Mouse (Mus musculus) MEL (cell line): Measurements from ENCODE around the gene Rasip1. TPM values are rescaled to one million over a fixed set of nuclear protein-coding genes. Genes with fewer than 3 reads are reported as not detected.

Experiments used
- DNase-seq: peaks from one replicate; pipeline ENCODE4 v3.0.0; 2011; ENCODE audit warnings: low read depth, low spot score
- H3K27ac ChIP-seq: 2 replicates; pipeline ENCODE4 v1.5.1; 2012; ENCODE audit warnings: low read depth, mild to moderate bottlenecking, control low read depth, low read length, moderate library complexity; ENCODE audit not compliant: control insufficient read depth
- H3K27me3 ChIP-seq, 2 experiments: fragments of 150-350 bp in 1 of 2; sonication (generic) in 1 of 2; 2 replicates each; pipeline ENCODE4 v1.6.1; 2012; ENCODE audit warnings: low read length in 2 of 2, mild to moderate bottlenecking in 2 of 2, improper control_type of control experiment in 1 of 2, moderate library complexity in 1 of 2; ENCODE audit not compliant: insufficient read depth in 2 of 2, control insufficient read depth in 1 of 2
- H3K36me3 ChIP-seq, 2 experiments: 2 replicates each; pipeline ENCODE4 v1.6.1; 2012 to 2014; ENCODE audit warnings: low read length in 2 of 2, improper control_type of control experiment in 1 of 2, inconsistent platforms in 1 of 2, mild to moderate bottlenecking in 1 of 2; ENCODE audit not compliant: insufficient read depth in 2 of 2, control insufficient read depth in 1 of 2
- H3K4me1 ChIP-seq, 2 experiments: fragments of 150-350 bp in 1 of 2; sonication (generic) in 1 of 2; 2 replicates each; pipeline ENCODE4 v1.6.1; 2012; ENCODE audit warnings: low read length in 2 of 2, improper control_type of control experiment in 1 of 2, mild to moderate bottlenecking in 1 of 2; ENCODE audit not compliant: insufficient read depth in 2 of 2, control insufficient read depth in 1 of 2
- H3K4me3 ChIP-seq, 2 experiments: fragments of 150-350 bp in 1 of 2; sonication (generic) in 1 of 2; 2 replicates each; pipeline ENCODE4 v1.5.1; 2012; ENCODE audit warnings: low read depth in 2 of 2, low read length in 2 of 2, mild to moderate bottlenecking in 2 of 2, moderate library complexity in 2 of 2, control low read depth in 1 of 2, improper control_type of control experiment in 1 of 2; ENCODE audit not compliant: control insufficient read depth in 1 of 2, insufficient read depth in 1 of 2
- H3K79me2 ChIP-seq: 2 replicates; pipeline ENCODE4 v1.6.1; 2012; ENCODE audit warnings: mild to moderate bottlenecking, low read length, moderate library complexity; ENCODE audit not compliant: control insufficient read depth, poor library complexity, insufficient read depth
- H3K9ac ChIP-seq: 2 replicates; pipeline ENCODE4 v1.6.1; 2012; ENCODE audit warnings: low read depth, mild to moderate bottlenecking, control low read depth, low read length, moderate library complexity; ENCODE audit not compliant: control insufficient read depth, poor library complexity, severe bottlenecking
- H3K9me3 ChIP-seq: fragments of 150-350 bp; sonication (generic); replicated peaks from 2 replicates; pipeline ENCODE4 v1.6.1; 2012; ENCODE audit warnings: mild to moderate bottlenecking, low read length, improper control_type of control experiment, moderate library complexity; ENCODE audit not compliant: insufficient read depth
- CHD1 ChIP-seq: IDR thresholded peaks from 2 replicates; pipeline ENCODE4 v1.6.1; 2012; ENCODE audit warnings: low read depth, mild to moderate bottlenecking, inconsistent platforms, low read length, improper control_type of control experiment
- CTCF ChIP-seq, 3 experiments: IDR thresholded peaks in 2 of 3; conservative IDR thresholded peaks in 1 of 3; 2 replicates each; pipeline ENCODE4 v1.5.1; 2011 to 2012; ENCODE audit warnings: low read length in 3 of 3, low read depth in 2 of 3, mild to moderate bottlenecking in 2 of 3, improper control_type of control experiment in 1 of 3, inconsistent platforms in 1 of 3, mixed read lengths in 1 of 3, moderate library complexity in 1 of 3; ENCODE audit not compliant: control insufficient read depth in 1 of 3, insufficient read depth in 1 of 3, poor library complexity in 1 of 3, severe bottlenecking in 1 of 3
- E2F4 ChIP-seq: IDR thresholded peaks from 2 replicates; pipeline ENCODE4 v1.6.1; 2011; ENCODE audit warnings: low read depth, low read length, improper control_type of control experiment, borderline replicate concordance
- EP300 ChIP-seq, 2 experiments: IDR thresholded peaks; 2 replicates each; pipeline ENCODE4 v1.6.1; 2011; ENCODE audit warnings: improper control_type of control experiment in 2 of 2, low read length in 2 of 2, low read depth in 1 of 2, mild to moderate bottlenecking in 1 of 2
- GATA1 ChIP-seq: IDR thresholded peaks from 2 replicates; pipeline ENCODE4 v1.6.1; 2011; ENCODE audit warnings: low read depth, low read length, improper control_type of control experiment
- HCFC1 ChIP-seq: IDR thresholded peaks from 2 replicates; pipeline ENCODE4 v1.6.1; 2012; ENCODE audit warnings: low read depth, mild to moderate bottlenecking, inconsistent platforms, low read length, improper control_type of control experiment, moderate library complexity
- JUND ChIP-seq: IDR thresholded peaks from 2 replicates; pipeline ENCODE4 v1.6.1; 2011; ENCODE audit warnings: low read depth, mild to moderate bottlenecking, improper control_type of control experiment, low read length
- KAT2A ChIP-seq: conservative IDR thresholded peaks from 2 replicates; pipeline ENCODE4 v1.6.1; 2012; ENCODE audit warnings: low read depth, low read length, improper control_type of control experiment, inconsistent platforms
- MAFK ChIP-seq: IDR thresholded peaks from 2 replicates; pipeline ENCODE4 v1.6.1; 2011; ENCODE audit warnings: low read depth, mild to moderate bottlenecking, low read length, improper control_type of control experiment, borderline replicate concordance
- MAX ChIP-seq: IDR thresholded peaks from 2 replicates; pipeline ENCODE4 v1.6.1; 2011; ENCODE audit warnings: low read length, improper control_type of control experiment
- MAZ ChIP-seq: IDR thresholded peaks from 2 replicates; pipeline ENCODE4 v1.6.1; 2012; ENCODE audit warnings: low read depth, mild to moderate bottlenecking, inconsistent platforms, low read length, improper control_type of control experiment
- MEF2A ChIP-seq: IDR thresholded peaks from 2 replicates; pipeline ENCODE4 v1.6.1; 2014; ENCODE audit warnings: low read depth, mild to moderate bottlenecking, inconsistent platforms, low read length, improper control_type of control experiment; ENCODE audit not compliant: poor library complexity, insufficient replicate concordance, severe bottlenecking; ENCODE audit errors: extremely low read depth
- MXI1 ChIP-seq: IDR thresholded peaks from 2 replicates; pipeline ENCODE4 v1.6.1; 2011; ENCODE audit warnings: mild to moderate bottlenecking, low read depth, low read length, improper control_type of control experiment
- MYB ChIP-seq: IDR thresholded peaks from 2 replicates; pipeline ENCODE4 v1.6.1; 2011; ENCODE audit warnings: mild to moderate bottlenecking, low read depth, low read length, improper control_type of control experiment
- MYC ChIP-seq: IDR thresholded peaks from 2 replicates; pipeline ENCODE4 v1.6.1; 2011; ENCODE audit warnings: low read depth, mild to moderate bottlenecking, low read length, improper control_type of control experiment, moderate library complexity
- NELFE ChIP-seq: IDR thresholded peaks from 2 replicates; pipeline ENCODE4 v1.6.1; 2011; ENCODE audit warnings: low read depth, low read length, improper control_type of control experiment
- POLR2AphosphoS2 ChIP-seq: IDR thresholded peaks from 2 replicates; pipeline ENCODE4 v1.6.1; 2011; ENCODE audit warnings: low read length, improper control_type of control experiment
- POLR2AphosphoS5 ChIP-seq: IDR thresholded peaks from 2 replicates; pipeline ENCODE4 v1.6.1; 2012; ENCODE audit warnings: low read depth, borderline replicate concordance, mild to moderate bottlenecking, inconsistent platforms, low read length, moderate library complexity, mixed read lengths
- RAD21 ChIP-seq: IDR thresholded peaks from 2 replicates; pipeline ENCODE4 v1.6.1; 2011; ENCODE audit warnings: mild to moderate bottlenecking, low read depth, low read length, improper control_type of control experiment
- SIN3A ChIP-seq: IDR thresholded peaks from 2 replicates; pipeline ENCODE4 v1.6.1; 2012; ENCODE audit warnings: low read length, improper control_type of control experiment, inconsistent platforms
- SMC3 ChIP-seq: IDR thresholded peaks from 2 replicates; pipeline ENCODE4 v1.6.1; 2011; ENCODE audit warnings: low read depth, low read length, improper control_type of control experiment
- TAL1 ChIP-seq: IDR thresholded peaks from 2 replicates; pipeline ENCODE4 v1.6.1; 2012; ENCODE audit warnings: mild to moderate bottlenecking, inconsistent platforms, low read length, moderate library complexity, mixed read lengths
- TCF12 ChIP-seq: IDR thresholded peaks from 2 replicates; pipeline ENCODE4 v1.6.1; 2014; ENCODE audit warnings: low read depth, mild to moderate bottlenecking, inconsistent platforms, low read length, improper control_type of control experiment, moderate library complexity
- UBTF ChIP-seq: IDR thresholded peaks from 2 replicates; pipeline ENCODE4 v1.6.1; 2012; ENCODE audit warnings: low read depth, mild to moderate bottlenecking, inconsistent platforms, low read length, improper control_type of control experiment, moderate library complexity, borderline replicate concordance; ENCODE audit not compliant: insufficient read depth
- USF2 ChIP-seq, 2 experiments: IDR thresholded peaks; 2 replicates each; pipeline ENCODE4 v1.6.1; 2011 to 2012; ENCODE audit warnings: improper control_type of control experiment in 2 of 2, low read length in 2 of 2, borderline replicate concordance in 1 of 2, inconsistent platforms in 1 of 2, low read depth in 1 of 2, mild to moderate bottlenecking in 1 of 2; ENCODE audit not compliant: insufficient read depth in 1 of 2
- ZC3H11A ChIP-seq: IDR thresholded peaks from 2 replicates; pipeline ENCODE4 v1.6.1; 2012; ENCODE audit warnings: low read depth, mild to moderate bottlenecking, inconsistent platforms, low read length, improper control_type of control experiment
- ZKSCAN1 ChIP-seq: IDR thresholded peaks from 2 replicates; pipeline ENCODE4 v1.6.1; 2012; ENCODE audit warnings: low read depth, mild to moderate bottlenecking, inconsistent platforms, low read length, improper control_type of control experiment, moderate library complexity
- ZMIZ1 ChIP-seq: IDR thresholded peaks from 2 replicates; pipeline ENCODE4 v1.6.1; 2012; ENCODE audit warnings: low read depth, mild to moderate bottlenecking, inconsistent platforms, low read length, improper control_type of control experiment, moderate library complexity
- polyA plus RNA-seq, 2 experiments: library from polyadenylated mRNA; stranded (reverse) in 1 of 2; unstranded in 1 of 2; fragments of >175 nt in 1 of 2; fragments of >200 nt in 1 of 2; gene quantifications; 2 replicates each; pipeline versions ENCODE4 v1.2.1 to v1.2.4; 2012; ENCODE audit warnings: low replicate concordance in 2 of 2, low read depth in 1 of 2; ENCODE audit not compliant: insufficient read length in 2 of 2, insufficient read depth in 1 of 2, missing spikeins in 1 of 2
- total RNA-seq: library from RNA; depleted of rRNA; stranded (reverse); fragments of 300-350 nt; gene quantifications from 2 replicates; pipeline ENCODE4 v1.2.3, GENCODE M21; 2012

Rasip1 gene
- total and polyA plus RNA-seq, 3 experiments, result 0.65 to 1.1 TPM; not detected in 1

DNA sequence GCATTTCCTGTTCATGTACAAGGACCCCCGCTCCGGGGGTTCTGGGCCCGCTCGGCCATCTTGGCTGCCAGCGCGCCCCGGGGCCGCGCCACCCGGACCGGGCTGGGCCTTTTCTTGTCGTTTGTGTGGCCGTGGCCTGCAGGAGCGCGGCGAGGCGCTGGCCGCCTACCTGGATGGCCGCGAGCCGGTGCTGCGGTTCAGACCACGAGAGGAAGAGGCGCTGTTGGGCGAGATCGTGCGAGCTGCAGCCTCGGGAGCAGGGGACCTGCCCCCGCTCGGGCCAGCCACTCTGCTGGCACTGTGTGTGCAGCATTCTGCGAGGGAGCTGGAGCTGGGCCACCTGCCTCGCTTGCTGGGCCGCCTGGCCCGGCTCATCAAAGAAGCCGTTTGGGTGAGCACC is 5.2 kb downstream of the Rasip1 start:
- TF ChIP-seq MAX (no peak), ZMIZ1 (no peak), MEF2A (no peak), CHD1 (no peak), NELFE (no peak), HCFC1 (no peak), ZKSCAN1 (no peak), GATA1 (no peak), MYB (no peak), MAFK (no peak), CTCF (IDR thresholded peaks at IDR 0.05 in 2 of 3, conservative IDR thresholded peaks at IDR 0.05 in 1 of 3; ENCODE audit: control insufficient read depth in 1 of 3, insufficient read depth in 1 of 3, low read depth in 2 of 3, low read length in 3 of 3, poor library complexity in 1 of 3, severe bottlenecking in 1 of 3) (no peak), SIN3A (no peak), EP300 (IDR thresholded peaks at IDR 0.05; ENCODE audit: low read depth in 1 of 2, low read length in 2 of 2) (no peak), MYC (no peak), TAL1 (no peak), E2F4 (no peak), UBTF (no peak)
- TF ChIP-seq, all 39 proteins: peak for 0
- Histone ChIP-seq H3K79me2 (peaks cover 2% of the 10 kb centered on the region; the same call in 1 of the 2 replicates), H3K27ac (no peak overlapping the region), H3K27me3 (no peaks in the 10 kb centered on the region), H3K4me1 (peaks cover 0 to 17% of the 10 kb centered on the region in 2 experiments; a peak in 2 of 4 replicates), H3K9me3 (no peaks in the 10 kb centered on the region), H3K36me3 (peaks cover 0 to 4% of the 10 kb centered on the region in 2 experiments; a peak in 1 of 4 replicates), H3K4me3 (no peak overlapping the region), H3K9ac (no peak overlapping the region)
- DNase-seq, result no peak

DNA sequence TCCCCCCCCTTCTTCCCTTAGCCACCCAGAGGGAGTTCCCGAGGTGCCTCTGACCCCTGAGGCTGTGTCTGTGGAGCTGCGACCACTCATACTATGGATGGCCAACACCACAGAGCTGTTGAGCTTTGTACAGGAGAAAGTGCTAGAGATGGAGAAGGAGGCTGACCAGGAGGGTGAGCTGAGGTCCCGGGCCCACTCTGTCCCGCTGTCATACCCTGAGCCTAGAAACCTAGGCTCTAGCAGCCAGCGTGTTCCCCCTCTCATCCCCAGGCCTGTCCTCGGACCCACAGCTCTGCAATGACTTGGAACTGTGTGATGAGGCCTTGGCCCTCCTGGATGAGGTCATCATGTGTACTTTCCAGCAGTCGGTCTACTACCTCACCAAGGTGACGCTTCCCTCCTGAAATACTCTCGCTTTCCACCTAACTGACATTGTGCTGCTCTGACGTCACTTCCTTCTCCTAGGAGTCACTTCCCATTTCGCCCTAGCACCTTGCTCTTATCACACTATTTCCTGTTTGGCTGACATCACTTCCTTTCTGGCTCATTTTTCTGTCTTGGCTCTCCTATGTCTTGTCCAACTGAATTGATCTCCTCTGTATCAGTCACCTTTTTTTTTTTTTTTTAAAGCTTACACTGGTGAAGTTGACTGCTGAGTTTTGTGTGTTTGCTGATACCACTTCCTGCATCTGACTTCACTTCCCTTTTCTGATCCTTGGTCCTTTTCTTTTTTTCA is 7.8 kb downstream of the Rasip1 start:
- Histone ChIP-seq H3K4me1 (peaks cover 0 to 10% of the 10 kb centered on the region in 2 experiments; a peak in 2 of 4 replicates), H3K27ac (peak overlapping the region; percentile 62)
- TF ChIP-seq MAZ (no peak), ZMIZ1 (no peak), UBTF (no peak), E2F4 (no peak), USF2 (IDR thresholded peaks at IDR 0.05; ENCODE audit: borderline replicate concordance in 1 of 2, insufficient read depth in 1 of 2, low read depth in 1 of 2, low read length in 2 of 2) (no peak), ZC3H11A (no peak), RAD21 (no peak), NELFE (no peak), HCFC1 (peak; percentile 64; the same call in 1 of the 2 replicates), TCF12 (no peak), KAT2A (no peak), MXI1 (no peak), SMC3 (no peak), POLR2AphosphoS5 (no peak), EP300 (IDR thresholded peaks at IDR 0.05; ENCODE audit: low read depth in 1 of 2, low read length in 2 of 2) (peak; percentile 54 to 63; a peak in 2 of 4 replicates), MYB (peak; percentile 36; the same call in 1 of the 2 replicates), TAL1 (no peak), CTCF (IDR thresholded peaks at IDR 0.05 in 2 of 3, conservative IDR thresholded peaks at IDR 0.05 in 1 of 3; ENCODE audit: control insufficient read depth in 1 of 3, insufficient read depth in 1 of 3, low read depth in 2 of 3, low read length in 3 of 3, poor library complexity in 1 of 3, severe bottlenecking in 1 of 3) (no peak), POLR2AphosphoS2 (no peak), JUND (peak; percentile 59; the same call in 1 of the 2 replicates)

More for the DNA sequence above, 7.8 kb downstream of the Rasip1 start:
- Histone ChIP-seq H3K4me3 (no peak overlapping the region), H3K9me3 (no peaks in the 10 kb centered on the region), H3K9ac (no peak overlapping the region), H3K36me3 (peaks cover 0 to 4% of the 10 kb centered on the region in 2 experiments; a peak in 1 of 4 replicates), H3K79me2 (no peaks in the 10 kb centered on the region), H3K27me3 (no peaks in the 10 kb centered on the region)
- DNase-seq, result peak; percentile 81
